Mouse (Mus musculus) liver (tissue): ENCODE data around the gene Znhit3.
A peak's percentile ranks its signal among the peaks of the same experiment; 100 is the strongest.
"Not testable (repeated sequence)": the region's sequence is repeated elsewhere in the genome, so short reads cannot be mapped to it uniquely, and the experiment has no call there.

ENCODE experiments used
- DNase-seq: peaks from one replicate; pipeline ENCODE4 v3.0.0-alpha.2; 2020; ENCODE audit warnings: mixed read lengths

Znhit3 gene

GRCm38 (mm10) chr11:84919276-84919675 is 3.1 kb upstream of the Znhit3 start:
- peak; percentile 67 for DNase-seq

GRCm38 (mm10) chr11:84918425-84918824 is 2.3 kb upstream of the Znhit3 start:
- peak; percentile 93 for DNase-seq

GRCm38 (mm10) chr11:84916703-84917300 is 636 bp upstream of the Znhit3 start:
- DNase-seq = no peak

GRCm38 (mm10) chr11:84914673-84915072 is 1.5 kb downstream of the Znhit3 start:
- DNase-seq = no peak

GRCm38 (mm10) chr11:84910411-84910810 is 5.8 kb downstream of the Znhit3 start:
- no peak for DNase-seq

GRCm38 (mm10) chr11:84908480-84908879 is 7.7 kb downstream of the Znhit3 start:
- no peak for DNase-seq

GRCm38 (mm10) chr11:84907081-84907480 is 9.1 kb downstream of the Znhit3 start:
- no peak for DNase-seq

- DNase-seq = no peak
Measured at GRCm38 (mm10) chr11:84904597-84905144, 11.5 kb downstream of the Znhit3 start.

- no peak for DNase-seq
Measured at GRCm38 (mm10) chr11:84893113-84893512, 23.1 kb downstream of the Znhit3 start.

- no peak for DNase-seq
Measured at GRCm38 (mm10) chr11:84891705-84892104, 24.5 kb downstream of the Znhit3 start.

- DNase-seq = no peak
Measured at GRCm38 (mm10) chr11:84889492-84889891, 26.7 kb downstream of the Znhit3 start.

- DNase-seq = peak; percentile 0
Measured at GRCm38 (mm10) chr11:84888025-84888424, 28.1 kb downstream of the Znhit3 start.

- DNase-seq = no peak
Measured at GRCm38 (mm10) chr11:84886767-84887511, 29.2 kb downstream of the Znhit3 start.

GRCm38 (mm10) chr11:84886236-84886635 is 29.9 kb downstream of the Znhit3 start:
- DNase-seq = no peak

- no peak for DNase-seq
Measured at GRCm38 (mm10) chr11:84885238-84885637, 30.9 kb downstream of the Znhit3 start.

GRCm38 (mm10) chr11:84882346-84882745 is 33.8 kb downstream of the Znhit3 start:
- no peak for DNase-seq

- no peak for DNase-seq
Measured at GRCm38 (mm10) chr11:84880971-84881370, 35.2 kb downstream of the Znhit3 start.

- peak; percentile 56 for DNase-seq
Measured at GRCm38 (mm10) chr11:84880465-84880961, 35.7 kb downstream of the Znhit3 start.

GRCm38 (mm10) chr11:84879772-84880464 is 36.2 kb downstream of the Znhit3 start, which contains the start of the genes Myo19 and Pigw:
Myo19 (plus strand) TSS chr11:84880148.
Pigw (minus strand) TSS chr11:84880285.
- DNase-seq = peak; percentile 91

GRCm38 (mm10) chr11:84879007-84879771 is 37.0 kb downstream of the Znhit3 start:
- DNase-seq = no peak

GRCm38 (mm10) chr11:84876020-84876419 is 40.1 kb downstream of the Znhit3 start:
- DNase-seq = not testable (repeated sequence)
